Mouse (Mus musculus): ENCODE results near the gene Gm29797.

GRCm38 (mm10) chr2:181674934-181675333, 18.1 kb downstream of the Gm29797 start:
- TF ChIP-seq CTCF (IDR thresholded peaks at IDR 0.05; ENCODE audit: borderline replicate concordance, insufficient read depth, low read length) = no peak
- TF ChIP-seq POLR2A (IDR thresholded peaks at IDR 0.05; ENCODE audit: low read depth, low read length) = no peak
